In genomic region chr5:91564054-91564453, GRCm38 (mm10) we compare ENCODE assay signal across 11 mouse cellular contexts. TPM values are rescaled to one million over a fixed set of nuclear protein-coding genes. Genes with fewer than 3 reads are reported as not detected.
DNase-seq lines count a peak whose midpoint lies in the region; ATAC-seq and TF ChIP-seq lines count a peak whose summit lies in the region.
"Had no signal": no experiment of that assay in that cellular context is flagged by ENCODE, and none has a peak within 500 bp of the region (broad histone marks: within the 10 kb centered on the region; RNA-seq: fewer than 3 reads in every experiment).

No protein-coding gene starts in this region.

- peak; percentile 23 to 26 for DNase-seq in heart, adult 2 months
- no peak for DNase-seq in heart, postnatal 25 days (ENCODE audit: low spot score)
- peak; percentile 5 for DNase-seq in ovary, adult 18-20 months (ENCODE audit: low spot score)
- no peak for DNase-seq in ovary, postnatal 10 days (ENCODE audit: low spot score)
- peak; percentile 30 for DNase-seq in lung, postnatal 36 days
- DNase-seq in natural killer cell, adult 2 months (ENCODE audit: low spot score in 2 of 2) = no peak
- DNase-seq: kidney, postnatal 14 days had no signal

- H3K9ac ChIP-seq in heart, adult 2 months (ENCODE audit: low read depth, low read length) = peak overlapping the region; percentile 42; the same call in 1 of the 2 replicates
- H3K9ac ChIP-seq in heart, embryonic 13.5 days = peak overlapping the region; percentile 26; the same call in 1 of the 2 replicates
- H3K9ac ChIP-seq: limb, embryonic 13.5 days had no signal

- no peak for TF ChIP-seq EP300 in heart, adult 2 months (IDR thresholded peaks at IDR 0.05; ENCODE audit: insufficient read depth, low read depth, low read length)

- WGBS in heart, adult 2 months = 33% methylated on average over 3 of the region's 3 CpGs
- WGBS in heart, embryonic 13.5 days = 18% methylated on average over 3 of the region's 3 CpGs

- no peak for TF ChIP-seq POLR2A in heart, adult 2 months (IDR thresholded peaks at IDR 0.05; ENCODE audit: insufficient read depth, low read depth, low read length)

- peak overlapping the region; percentile 55 for H3K4me2 ChIP-seq in heart, embryonic 13.5 days
- H3K4me2 ChIP-seq: limb, embryonic 13.5 days had no signal

- H3K4me1 ChIP-seq in heart, adult 2 months (ENCODE audit: control insufficient read depth, insufficient read depth, low read length) = peaks cover 5% of the 10 kb centered on the region
- H3K4me1 ChIP-seq in heart, embryonic 13.5 days = peaks cover 64% of the 10 kb centered on the region
- H3K4me1 ChIP-seq: midbrain, embryonic 10.5 days had no signal

- H3K9me3 ChIP-seq in heart, embryonic 13.5 days = 0 out of 2 replicates have a peak, but pooled peaks cover 4% of the 10 kb centered on the region
- H3K9me3 ChIP-seq: limb, embryonic 13.5 days; midbrain, embryonic 10.5 days had no signal

- intact Hi-C loops in heart, adult 2 months (cut with DNase I) = no loop called here
- intact Hi-C loops in heart, postnatal 25 days (cut with DNase I) = no loop called here

- H3K4me3 ChIP-seq in heart, adult 2 months = no peak overlapping the region
- H3K4me3 ChIP-seq in heart, embryonic 13.5 days = no peak overlapping the region
- H3K4me3 ChIP-seq: limb, embryonic 13.5 days; midbrain, embryonic 10.5 days had no signal

- no peak; the same call in 1 of the 2 replicates for ATAC-seq in heart, embryonic 13.5 days (ENCODE audit: extremely low read depth, insufficient number of reproducible peaks, low FRiP score, low TSS enrichment)
- no peak for ATAC-seq in frontal cortex, adult (ENCODE audit: low TSS enrichment)

- H3K36me3 ChIP-seq in heart, adult 2 months (ENCODE audit: control insufficient read depth, insufficient read depth, low read length) = peaks cover 5% of the 10 kb centered on the region
- H3K36me3 ChIP-seq in heart, embryonic 13.5 days = no peaks in the 10 kb centered on the region
- H3K36me3 ChIP-seq: limb, embryonic 13.5 days; midbrain, embryonic 10.5 days had no signal

- no peaks in the 10 kb centered on the region for H3K79me2 ChIP-seq in heart, adult 2 months (replicated peaks; ENCODE audit: control insufficient read depth, insufficient read depth, low read length)

- 0 out of 2 replicates have a peak, but pooled peaks have one; percentile 3 for TF ChIP-seq CTCF in heart, adult 2 months (IDR thresholded peaks at IDR 0.05)

- H3K27ac ChIP-seq in heart, adult 2 months = peak overlapping the region; percentile 53
- H3K27ac ChIP-seq in heart, embryonic 13.5 days (replicated peaks) = peak overlapping the region; percentile 87
- H3K27ac ChIP-seq: limb, embryonic 13.5 days; midbrain, embryonic 10.5 days had no signal

- no peaks in the 10 kb centered on the region for H3K27me3 ChIP-seq in heart, adult 2 months (ENCODE audit: control insufficient read depth, insufficient read depth, low read length)
- no peaks in the 10 kb centered on the region for H3K27me3 ChIP-seq in heart, embryonic 13.5 days (replicated peaks)
- H3K27me3 ChIP-seq: limb, embryonic 13.5 days had no signal

RNA-seq across cellular contexts. Expression of gene Parm1, which starts 46.6 kb away (rescaled TPM):
- 10 to 100 TPM; 48.0 to 56.8 TPM for total RNA-seq in heart, adult 2 months (2021)
- 41.5 and 55.5 TPM in 2 replicates for polyA plus RNA-seq in heart, adult 2 months (2012; rRNA removed)
- 10 to 100 TPM; 46.4 to 47.0 TPM for total RNA-seq in heart, postnatal 25 days (2021)
- 30.4 and 35.1 TPM in 2 replicates for polyA plus RNA-seq in heart, embryonic 13.5 days (2015; fragmentation: Nextera tagmentation; extraction: Ambion mirVana)

Comparison
In these comparisons a context has a peak if more than half of its experiments do, and no peak if none do; other contexts are left out.
1. DNase-seq: peak in heart, adult 2 months (2 of 2), ovary, adult 18-20 months (single experiment) and lung, postnatal 36 days (single experiment); none in heart, postnatal 25 days (single experiment), ovary, postnatal 10 days (single experiment) and natural killer cell, adult 2 months (0 of 2).